Mouse (Mus musculus) central nervous system, embryonic 14 days (tissue): ENCODE data around the gene Gm19426. TPM values are rescaled to one million over a fixed set of nuclear protein-coding genes. Genes with fewer than 3 reads are reported as not detected.

Source experiments
- polyA plus RNA-seq: library from polyadenylated mRNA; depleted of rRNA; stranded (reverse); fragments of >200 nt; gene quantifications from 2 replicates; pipeline ENCODE4 v1.2.3, GENCODE M21; 2012; rRNA removed

The Gm19426 gene
- 10.2 and 10.9 TPM in 2 replicates for polyA plus RNA-seq

GRCm38 (mm10) chr2:84743561-84743960, at the start of gene Gm19426:
Gm19426 (minus strand) TSS chr2:84743655.

GRCm38 (mm10) chr2:84775241-84775640, 31.8 kb upstream of the Gm19426 start, which contains the start of gene Serping1:
Serping1 (minus strand) TSS chr2:84775444.

GRCm38 (mm10) chr2:84733579-84734300, 9.7 kb downstream of the Gm19426 start, which contains the start of gene Ypel4:
Ypel4 (plus strand) TSS chr2:84734058.

GRCm38 (mm10) chr2:84727172-84727858, 16.1 kb downstream of the Gm19426 start, which contains the start of gene Clp1:
Clp1 (minus strand) TSS chr2:84727350.

GRCm38 (mm10) chr2:84714811-84715561, 28.5 kb downstream of the Gm19426 start, which contains the start of gene Zdhhc5:
Zdhhc5 (minus strand) TSS chr2:84715180.

Other genes starting within 250 kb of the Gm19426 start
- 81.6 and 82.8 TPM in 2 replicates for gene Ctnnd1, start 92.9 kb downstream of the Gm19426 start, polyA plus RNA-seq
- gene Btbd18, start 84.6 kb downstream of the Gm19426 start, polyA plus RNA-seq = 0.03 TPM in 1 of 2 replicates, not detected in the other
- gene Selenoh, start 72.9 kb downstream of the Gm19426 start, polyA plus RNA-seq = 220 and 235 TPM in 2 replicates
- gene Gm28635, start 65.6 kb downstream of the Gm19426 start, polyA plus RNA-seq = 0.03 TPM in 1 of 2 replicates, not detected in the other
- gene Med19, start 65.3 kb downstream of the Gm19426 start, polyA plus RNA-seq = 35.5 and 36.4 TPM in 2 replicates
- gene Tmx2, start 64.5 kb downstream of the Gm19426 start, polyA plus RNA-seq = 148 and 155 TPM in 2 replicates
- gene Zdhhc5, start 28.5 kb downstream of the Gm19426 start, polyA plus RNA-seq = 30.7 and 30.8 TPM in 2 replicates
- 18.1 and 18.7 TPM in 2 replicates for gene Clp1, start 16.3 kb downstream of the Gm19426 start, polyA plus RNA-seq
- 47.7 and 53.2 TPM in 2 replicates for gene Ypel4, start 9.6 kb downstream of the Gm19426 start, polyA plus RNA-seq
- gene Serping1, start 31.8 kb upstream of the Gm19426 start, polyA plus RNA-seq = 28.5 and 38.0 TPM in 2 replicates
- gene Ube2l6, start 55.2 kb upstream of the Gm19426 start, polyA plus RNA-seq = 13.2 and 17.0 TPM in 2 replicates
- gene Smtnl1, start 79.0 kb upstream of the Gm19426 start, polyA plus RNA-seq = 0.05 TPM in 1 of 2 replicates, not detected in the other
- 83.2 and 86.4 TPM in 2 replicates for gene Timm10, start 83.3 kb upstream of the Gm19426 start, polyA plus RNA-seq
- gene Slc43a1, start 95.2 kb upstream of the Gm19426 start, polyA plus RNA-seq = 5.6 and 7.8 TPM in 2 replicates
- 17.6 and 21.9 TPM in 2 replicates for gene Rtn4rl2, start 143.1 kb upstream of the Gm19426 start, polyA plus RNA-seq
- gene Slc43a3, start 192.9 kb upstream of the Gm19426 start, polyA plus RNA-seq = 10.4 and 20.1 TPM in 2 replicates
- gene Prg2, start 236.8 kb upstream of the Gm19426 start, polyA plus RNA-seq = 0.26 and 0.45 TPM in 2 replicates
- gene Prg3, start 244.6 kb upstream of the Gm19426 start, polyA plus RNA-seq = 0.15 TPM in 1 of 2 replicates, not detected in the other